34 mouse cellular contexts compared by ENCODE assay signal in genomic region chr11:54917461-54917860, GRCm38 (mm10). TPM values are rescaled to one million over a fixed set of nuclear protein-coding genes. Genes with fewer than 3 reads are reported as not detected.
"Had no signal": no experiment of that assay in that cellular context is flagged by ENCODE, and none has a peak within 500 bp of the region (broad histone marks: within the 10 kb centered on the region; RNA-seq: fewer than 3 reads in every experiment).

No protein-coding gene starts in this region.

- H3K4me3 ChIP-seq: limb, embryonic 10.5 days; limb, embryonic 12.5 days; limb, embryonic 13.5 days; limb, embryonic 15.5 days; liver, embryonic 12.5 days; liver, embryonic 13.5 days; liver, embryonic 15.5 days; lung, embryonic 15.5 days; megakaryocyte, embryonic 14.5 days; midbrain, embryonic 10.5 days; midbrain, embryonic 12.5 days; midbrain, embryonic 13.5 days; midbrain, embryonic 15.5 days; myocyte; neural tube, embryonic 12.5 days had no signal

- H3K27ac ChIP-seq: limb, embryonic 10.5 days; limb, embryonic 12.5 days; limb, embryonic 13.5 days; limb, embryonic 15.5 days; liver, embryonic 12.5 days; liver, embryonic 13.5 days; liver, embryonic 14.5 days; liver, embryonic 15.5 days; lung, embryonic 15.5 days; macrophage; midbrain, embryonic 10.5 days; midbrain, embryonic 12.5 days; midbrain, embryonic 13.5 days; midbrain, embryonic 15.5 days; neural tube, embryonic 12.5 days had no signal

- DNase-seq: left cerebral cortex, postnatal 4 days; liver; liver, embryonic 13.5 days; liver, postnatal 0 days; lung, adult 18-20 months; lung, adult 2 months; lung, embryonic 14.5 days; lung, postnatal 10 days; lung, postnatal 14 days; lung, postnatal 36 days; lung, postnatal 4 days; midbrain, embryonic 14.5 days had no signal

- H3K27me3 ChIP-seq: limb, embryonic 12.5 days; limb, embryonic 13.5 days; limb, embryonic 15.5 days; liver, embryonic 12.5 days; liver, embryonic 13.5 days; liver, embryonic 15.5 days; lung, embryonic 15.5 days; megakaryocyte, embryonic 14.5 days; midbrain, embryonic 12.5 days; midbrain, embryonic 13.5 days; midbrain, embryonic 15.5 days; neural tube, embryonic 12.5 days had no signal

- H3K4me1 ChIP-seq: limb, embryonic 12.5 days; limb, embryonic 13.5 days; limb, embryonic 15.5 days; liver, embryonic 12.5 days; lung, embryonic 15.5 days; midbrain, embryonic 12.5 days; midbrain, embryonic 13.5 days; midbrain, embryonic 15.5 days; neural tube, embryonic 12.5 days had no signal

- H3K9me3 ChIP-seq: limb, embryonic 10.5 days; limb, embryonic 12.5 days; limb, embryonic 13.5 days; limb, embryonic 15.5 days; liver, embryonic 12.5 days; liver, embryonic 13.5 days; liver, embryonic 15.5 days; lung, embryonic 15.5 days; megakaryocyte, embryonic 14.5 days; midbrain, embryonic 10.5 days; midbrain, embryonic 13.5 days; midbrain, embryonic 15.5 days; neural tube, embryonic 12.5 days had no signal

- H3K9ac ChIP-seq: limb, embryonic 12.5 days; limb, embryonic 13.5 days; limb, embryonic 15.5 days; liver, embryonic 12.5 days; liver, embryonic 13.5 days; liver, embryonic 14.5 days; liver, embryonic 15.5 days; liver, postnatal 0 days; lung, embryonic 14.5 days; lung, embryonic 15.5 days; midbrain, embryonic 12.5 days; midbrain, embryonic 13.5 days; midbrain, embryonic 15.5 days; neural tube, embryonic 12.5 days had no signal

- H3K4me2 ChIP-seq: limb, embryonic 12.5 days; limb, embryonic 13.5 days; limb, embryonic 15.5 days; liver, embryonic 11.5 days; liver, embryonic 12.5 days; liver, embryonic 13.5 days; liver, embryonic 15.5 days; lung, embryonic 14.5 days; lung, embryonic 15.5 days; midbrain, embryonic 11.5 days; midbrain, embryonic 12.5 days; midbrain, embryonic 13.5 days; midbrain, embryonic 15.5 days; neural tube, embryonic 12.5 days had no signal

- ATAC-seq: liver, embryonic 12.5 days; liver, postnatal 0 days; lung, postnatal 0 days; midbrain, embryonic 13.5 days; midbrain, embryonic 15.5 days; midbrain, embryonic 16.5 days had no signal

RNA-seq across cellular contexts. Expression of gene Gpx3, which starts 15.2 kb away (rescaled TPM):
- total RNA-seq: megakaryocyte-erythroid progenitor cell, adult 5-6 weeks; monocyte, adult 5-6 weeks had no signal
